Comparison of ENCODE assay signal across 9 mouse cellular contexts in the genomic region with DNA sequence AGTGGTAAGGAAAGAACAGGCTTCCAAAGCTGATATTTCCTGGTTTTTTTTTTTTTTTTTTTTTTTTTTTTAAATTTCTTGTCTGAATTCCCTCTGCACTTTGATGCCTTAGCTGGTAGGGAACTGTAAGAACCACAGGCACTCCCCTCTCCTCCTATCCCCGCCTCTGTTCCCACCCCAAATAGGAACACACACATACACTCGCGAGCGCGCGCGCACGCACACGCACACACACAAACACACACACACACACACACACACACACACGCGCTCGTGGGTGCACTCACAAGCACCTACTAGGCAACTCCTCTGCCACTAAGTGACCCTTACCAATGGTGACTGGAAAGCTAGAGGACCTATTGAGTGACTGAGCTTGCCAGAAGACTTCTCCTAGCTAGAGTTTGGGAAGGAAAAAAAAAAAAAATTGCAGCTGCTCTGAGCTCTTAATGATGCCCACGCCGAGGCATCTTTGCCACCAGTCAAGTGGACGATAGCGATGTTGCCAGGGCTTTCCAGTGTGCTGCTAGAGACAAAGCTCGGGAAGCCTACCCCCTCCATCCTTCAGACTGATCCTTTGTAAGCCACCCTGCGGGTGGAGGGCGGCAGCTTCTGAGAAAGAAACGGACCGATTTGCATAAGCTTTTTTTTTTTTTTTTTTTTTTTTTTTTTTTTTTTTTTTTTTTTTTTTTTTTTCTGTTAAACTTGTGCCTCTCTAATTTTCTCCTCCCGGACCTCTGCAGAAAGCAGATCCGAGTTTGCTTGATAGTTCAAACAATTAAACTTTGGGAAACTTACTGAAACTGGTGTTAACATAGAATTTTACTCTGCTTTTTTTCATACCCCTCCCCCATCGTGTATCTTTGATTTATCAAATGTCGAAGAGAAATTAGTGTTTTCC. TPM values are rescaled to one million over a fixed set of nuclear protein-coding genes. Genes with fewer than 3 reads are reported as not detected.
DNase-seq lines count a peak whose midpoint lies in the region; ATAC-seq and TF ChIP-seq lines count a peak whose summit lies in the region.
"Had no signal": no experiment of that assay in that cellular context is flagged by ENCODE, and none has a peak within 500 bp of the region (broad histone marks: within the 10 kb centered on the region; RNA-seq: fewer than 3 reads in every experiment).

No protein-coding gene starts in this region.

- H3K27ac ChIP-seq in bone marrow macrophage, adult 2 months (ENCODE audit: insufficient read depth, low read depth, low read length) = 0 out of 2 replicates have a peak overlapping the region, but pooled peaks have one; percentile 22

- TF ChIP-seq POLR2A in bone marrow macrophage, adult 2 months (IDR thresholded peaks at IDR 0.05; ENCODE audit: borderline replicate concordance, low read depth, low read length) = no peak

- TF ChIP-seq CTCF in bone marrow macrophage, adult 2 months (IDR thresholded peaks at IDR 0.05; ENCODE audit: low read depth, low read length) = no peak

- peak overlapping the region; percentile 67 for H3K4me3 ChIP-seq in bone marrow macrophage, adult 2 months (ENCODE audit: insufficient read depth, low read length)

- ATAC-seq in monocyte, adult 5-6 weeks (replicated peaks; ENCODE audit: insufficient number of reproducible peaks, low FRiP score, low TSS enrichment, poor library complexity, severe bottlenecking) = no peak

- peak; percentile 27 to 46 for DNase-seq in cerebellum, postnatal 4 days (ENCODE audit: low spot score in 2 of 2)
- DNase-seq in cerebellum, adult 8-10 months = no peak
- DNase-seq in frontal cortex, postnatal 25 days (ENCODE audit: low spot score in 2 of 2) = peak; percentile 34 to 36
- peak; percentile 57 to 65 for DNase-seq in layer of hippocampus, postnatal 36 days
- DNase-seq in lung, postnatal 25 days (ENCODE audit: low spot score) = peak; percentile 10
- peak; percentile 58 for DNase-seq in right cerebral cortex, postnatal 4 days

- peaks cover 7% of the 10 kb centered on the region; the same call in 1 of the 2 replicates for H3K4me1 ChIP-seq in bone marrow macrophage, adult 2 months (ENCODE audit: control insufficient read depth, insufficient read depth, low read length)

RNA-seq across cellular contexts. Expression of a gene that starts 2.5 kb away (rescaled TPM):
- 2.2 and 2.5 TPM in 2 replicates for polyA plus RNA-seq in bone marrow macrophage, adult 2 months (2012; ENCODE audit: insufficient read depth, insufficient read length, missing spikeins)
- 10 to 100 TPM; 70.3 to 73.0 TPM for total RNA-seq in layer of hippocampus, postnatal 36 days (2021)
- total RNA-seq in monocyte, adult 5-6 weeks (2017) = 0.10 to 0.38 TPM in 2 of 3 replicates, not detected in the other
- polyA plus RNA-seq: G1E had no signal

Comparison
In these comparisons a context has a peak if more than half of its experiments do, and no peak if none do; other contexts are left out.
1. RNA of a gene that starts 2.5 kb away (total RNA-seq): 70.3 to 73.0 TPM in layer of hippocampus, postnatal 36 days; 0.10 to 0.38 TPM in monocyte, adult 5-6 weeks; every median in the first group is over 10 times any median in the second.